Mouse (Mus musculus): Measurements from ENCODE around the gene Lars2. TPM values are rescaled to one million over a fixed set of nuclear protein-coding genes. Genes with fewer than 3 reads are reported as not detected.

The Lars2 gene
- total RNA-seq, 2 experiments from 2014 or later = 78.0 to 86.2 TPM

GRCm38 (mm10) chr9:123475569-123475968 is 108.8 kb downstream of the Lars2 start:
- no peak for DNase-seq (ENCODE audit: low spot score in 2 of 2)

- DNase-seq (ENCODE audit: low spot score in 2 of 2) = no peak
Measured at GRCm38 (mm10) chr9:123478031-123478585, 111.4 kb downstream of the Lars2 start.

GRCm38 (mm10) chr9:123478586-123479195 is 112.0 kb downstream of the Lars2 start, which contains the start of gene Limd1:
TSS of gene Limd1 (plus strand) at chr9:123478706.
- DNase-seq (ENCODE audit: low spot score in 2 of 2) = peak; percentile 37 to 42

GRCm38 (mm10) chr9:123479196-123479669 is 112.5 kb downstream of the Lars2 start:
- DNase-seq (ENCODE audit: low spot score in 2 of 2) = no peak

- DNase-seq (ENCODE audit: low spot score in 2 of 2) = no peak
Measured at GRCm38 (mm10) chr9:123479876-123480252, 113.1 kb downstream of the Lars2 start.

GRCm38 (mm10) chr9:123480253-123480921 is 113.7 kb downstream of the Lars2 start:
- DNase-seq (ENCODE audit: low spot score in 2 of 2) = no peak

DNA sequence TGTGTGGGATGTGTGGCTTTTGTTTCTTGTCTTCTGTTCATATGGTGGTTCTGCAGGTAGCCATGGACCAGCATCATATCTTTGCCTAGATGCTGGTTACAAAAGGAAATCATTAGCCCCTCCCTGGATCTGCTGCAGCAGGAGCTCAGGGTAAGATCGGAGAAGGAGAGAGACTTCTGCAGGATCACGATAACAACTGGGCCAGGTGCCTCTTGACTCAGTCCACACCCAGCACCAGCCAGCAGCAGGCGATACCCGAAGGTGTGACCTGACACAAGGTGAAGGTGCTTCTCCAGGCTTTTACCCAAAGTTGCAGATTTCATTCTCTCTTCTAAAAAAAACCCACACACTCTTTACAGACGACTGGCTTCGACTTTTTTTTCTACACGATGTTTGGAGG is 114.4 kb downstream of the Lars2 start:
- DNase-seq (ENCODE audit: low spot score in 2 of 2) = no peak

DNA sequence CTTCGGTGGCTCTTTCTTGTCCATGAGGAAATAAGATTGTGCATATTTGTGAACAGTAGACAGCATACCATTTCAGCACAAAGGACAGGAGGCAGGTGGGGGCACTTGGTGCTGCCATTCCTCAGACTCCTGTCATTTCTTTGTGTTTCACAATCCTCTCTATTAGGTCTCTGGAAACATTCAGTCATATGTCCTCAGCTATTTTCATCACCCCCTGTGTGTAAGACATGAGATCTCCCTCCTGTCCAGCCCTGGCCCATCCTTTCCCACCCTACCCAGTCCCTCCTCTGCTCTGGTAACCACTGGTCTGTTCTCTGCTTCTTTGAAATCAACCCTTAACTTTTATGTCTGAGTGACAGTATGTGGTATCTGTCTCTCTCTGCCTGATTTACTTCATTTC is 116.9 kb downstream of the Lars2 start:
- no peak for DNase-seq (ENCODE audit: low spot score in 2 of 2)

DNA sequence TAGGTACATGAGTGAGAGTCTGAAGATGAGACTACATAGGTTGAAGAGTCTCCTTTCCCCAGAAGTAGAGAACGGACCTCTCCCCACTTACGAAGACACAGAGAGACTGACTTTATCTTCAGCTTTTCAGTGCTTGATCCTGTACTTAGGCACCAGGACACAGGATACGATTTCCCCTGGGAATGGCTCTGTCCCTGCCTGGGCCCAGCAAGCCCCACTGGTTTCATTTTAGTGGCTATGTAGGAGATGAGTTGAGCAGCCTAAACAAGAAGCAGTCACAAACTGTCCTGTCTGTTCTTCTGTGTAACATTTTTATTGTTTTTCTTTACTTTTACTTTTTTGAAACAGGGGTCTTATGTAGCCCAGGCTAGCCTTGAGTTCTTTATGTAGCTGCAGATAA is 118.1 kb downstream of the Lars2 start:
- DNase-seq (ENCODE audit: low spot score in 2 of 2) = no peak

GRCm38 (mm10) chr9:123485561-123485960 is 118.8 kb downstream of the Lars2 start:
- no peak for DNase-seq (ENCODE audit: low spot score in 2 of 2)

- no peak for DNase-seq (ENCODE audit: low spot score in 2 of 2)
Measured at GRCm38 (mm10) chr9:123486635-123487034, 119.9 kb downstream of the Lars2 start.

- DNase-seq (ENCODE audit: low spot score in 2 of 2) = no peak
Measured at GRCm38 (mm10) chr9:123489073-123489472, 122.3 kb downstream of the Lars2 start.

GRCm38 (mm10) chr9:123489727-123490343 is 123.1 kb downstream of the Lars2 start:
- DNase-seq (ENCODE audit: low spot score in 2 of 2) = no peak

DNA sequence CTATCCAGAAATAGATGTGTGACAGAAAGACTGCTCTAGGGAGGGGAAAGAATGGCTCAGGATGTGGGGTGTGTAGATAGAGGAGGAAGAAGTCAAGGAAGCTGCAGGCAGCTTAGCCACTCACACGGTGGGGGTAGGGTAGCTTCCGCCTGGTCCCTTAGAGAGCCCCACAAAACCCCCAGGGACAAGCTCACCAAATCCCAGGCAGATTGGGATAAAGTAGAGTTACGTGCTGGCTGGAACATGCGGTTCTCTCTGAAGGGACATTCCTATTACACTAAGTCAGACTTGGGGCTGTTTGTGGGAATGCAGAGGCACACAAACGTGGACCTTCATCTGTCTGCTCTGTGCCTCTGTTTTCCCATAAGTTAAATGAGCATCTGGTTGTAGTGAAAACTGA is 124.2 kb downstream of the Lars2 start:
- no peak for DNase-seq (ENCODE audit: low spot score in 2 of 2)

GRCm38 (mm10) chr9:123491917-123492585 is 125.3 kb downstream of the Lars2 start:
- peak in 1 of 2 experiments; percentile 46 for DNase-seq (ENCODE audit: low spot score in 2 of 2)

GRCm38 (mm10) chr9:123496665-123497064 is 129.9 kb downstream of the Lars2 start:
- no peak for DNase-seq (ENCODE audit: low spot score in 2 of 2)

DNA sequence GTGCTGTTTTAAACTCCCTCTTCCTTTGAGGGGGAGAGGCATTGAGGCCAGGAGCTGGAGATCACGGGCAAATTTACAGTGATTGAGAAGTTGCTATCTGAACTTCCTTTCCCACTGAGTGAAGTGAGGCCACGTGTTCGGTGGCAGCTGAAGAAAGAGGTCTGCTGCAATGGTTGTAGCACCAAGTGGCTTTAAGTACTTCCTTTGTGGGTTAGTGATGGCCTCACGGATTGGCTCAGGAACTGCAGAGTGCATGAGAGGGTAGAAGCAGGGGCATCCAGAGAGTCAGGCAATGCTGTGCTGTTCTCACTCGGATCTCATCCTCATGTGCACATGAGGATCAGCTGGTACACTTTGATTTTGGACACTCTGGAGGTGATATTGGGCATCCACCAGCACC is 131.2 kb downstream of the Lars2 start:
- no peak for DNase-seq (ENCODE audit: low spot score in 2 of 2)

DNA sequence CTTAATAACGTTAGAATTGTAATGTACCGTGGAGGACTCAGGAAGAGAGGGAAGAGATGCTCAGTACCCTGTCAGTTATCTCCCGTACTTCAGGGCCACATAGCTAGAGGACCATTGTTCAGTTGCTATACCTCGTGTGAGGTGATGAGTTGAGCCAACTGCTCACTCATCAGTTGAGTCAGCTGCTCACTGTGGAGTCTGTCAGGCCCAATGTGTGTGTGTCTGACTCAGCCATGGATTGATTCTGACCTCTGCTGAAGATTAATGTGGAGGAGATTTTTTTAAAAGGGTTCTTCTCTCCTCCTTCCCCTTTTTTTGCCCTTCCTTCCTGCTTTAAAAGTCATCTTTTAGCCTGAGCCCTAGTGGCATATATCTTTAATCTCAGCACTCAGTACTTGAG is 133.8 kb downstream of the Lars2 start:
- DNase-seq (ENCODE audit: low spot score in 2 of 2) = no peak

- DNase-seq (ENCODE audit: low spot score in 2 of 2) = peak in 1 of 2 experiments; percentile 54
Measured at GRCm38 (mm10) chr9:123503171-123503834, 136.6 kb downstream of the Lars2 start.

DNA sequence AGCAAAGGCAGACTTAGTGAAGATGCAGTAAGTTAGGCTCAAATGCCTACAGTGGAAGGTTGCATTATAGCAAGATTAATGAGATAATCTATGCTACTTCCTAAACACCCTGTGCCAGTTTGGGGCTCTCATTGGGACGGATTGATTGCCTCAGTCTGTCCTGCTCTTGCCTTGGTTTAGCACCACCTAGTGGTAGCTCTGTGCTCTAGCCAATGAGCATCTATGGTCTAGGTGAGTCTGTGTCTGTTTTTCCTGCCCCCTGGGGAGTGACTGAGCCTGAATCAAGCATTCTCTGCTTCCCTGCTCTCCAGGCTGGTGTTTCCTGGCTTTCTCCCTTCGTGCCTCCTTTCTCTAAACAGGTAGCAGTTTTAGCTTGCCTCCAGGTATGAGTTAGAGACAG is 137.6 kb downstream of the Lars2 start:
- DNase-seq (ENCODE audit: low spot score in 2 of 2) = peak in 1 of 2 experiments; percentile 62

- no peak for DNase-seq (ENCODE audit: low spot score in 2 of 2)
Measured at GRCm38 (mm10) chr9:123505598-123505997, 138.9 kb downstream of the Lars2 start.
